ENCODE assay signal across 12 mouse cellular contexts in genomic region chr13:51734556-51734955, GRCm38 (mm10). TPM values are rescaled to one million over a fixed set of nuclear protein-coding genes. Genes with fewer than 3 reads are reported as not detected.
DNase-seq lines count a peak whose midpoint lies in the region; ATAC-seq lines count a peak whose summit lies in the region.
"Had no signal": no experiment of that assay in that cellular context is flagged by ENCODE, and none has a peak within 500 bp of the region (broad histone marks: within the 10 kb centered on the region; RNA-seq: fewer than 3 reads in every experiment).

No protein-coding gene starts in this region.

- H3K9ac ChIP-seq in liver, embryonic 11.5 days (ENCODE audit: low read depth, low read length) = no peak overlapping the region
- H3K9ac ChIP-seq in forebrain, embryonic 15.5 days (replicated peaks) = no peak overlapping the region
- no peak overlapping the region for H3K9ac ChIP-seq in hindbrain, embryonic 11.5 days (ENCODE audit: low read depth, low read length)
- H3K9ac ChIP-seq: lung, embryonic 14.5 days had no signal

- H3K27me3 ChIP-seq in liver, embryonic 11.5 days (replicated peaks; ENCODE audit: control insufficient read depth, insufficient read depth, low read length) = no peaks in the 10 kb centered on the region
- no peaks in the 10 kb centered on the region for H3K27me3 ChIP-seq in forebrain, embryonic 15.5 days
- H3K27me3 ChIP-seq in hindbrain, embryonic 11.5 days (ENCODE audit: control insufficient read depth, insufficient read depth, low read length) = no peaks in the 10 kb centered on the region

- no peak overlapping the region for H3K4me3 ChIP-seq in liver, embryonic 11.5 days (ENCODE audit: low read depth, low read length)
- H3K4me3 ChIP-seq in brown adipose tissue, adult 24 weeks (ENCODE audit: insufficient read depth, low read depth, low read length) = 0 out of 2 replicates have a peak overlapping the region, but pooled peaks have one; percentile 15
- no peak overlapping the region for H3K4me3 ChIP-seq in forebrain, embryonic 15.5 days
- no peak overlapping the region for H3K4me3 ChIP-seq in hindbrain, embryonic 11.5 days (ENCODE audit: low read depth, low read length)

- no peak for ATAC-seq in liver, embryonic 11.5 days (replicated peaks; ENCODE audit: low FRiP score)
- no peak for ATAC-seq in forebrain, embryonic 15.5 days (replicated peaks)
- ATAC-seq in hindbrain, embryonic 11.5 days (ENCODE audit: low FRiP score) = no peak
- ATAC-seq: hindbrain, postnatal 0 days had no signal

- no peak overlapping the region for H3K4me2 ChIP-seq in liver, embryonic 11.5 days
- H3K4me2 ChIP-seq in forebrain, embryonic 15.5 days (replicated peaks) = no peak overlapping the region
- H3K4me2 ChIP-seq in hindbrain, embryonic 11.5 days (replicated peaks; ENCODE audit: low read depth, low read length) = no peak overlapping the region
- H3K4me2 ChIP-seq: lung, embryonic 14.5 days had no signal

- H3K9me3 ChIP-seq in liver, embryonic 11.5 days (ENCODE audit: control insufficient read depth, low read length) = no peaks in the 10 kb centered on the region
- no peaks in the 10 kb centered on the region for H3K9me3 ChIP-seq in forebrain, embryonic 15.5 days
- H3K9me3 ChIP-seq in hindbrain, embryonic 11.5 days (ENCODE audit: control insufficient read depth, low read length) = no peaks in the 10 kb centered on the region

- no peak overlapping the region for H3K27ac ChIP-seq in liver, embryonic 11.5 days (ENCODE audit: low read depth, low read length)
- H3K27ac ChIP-seq in brown adipose tissue, adult 24 weeks (replicated peaks; ENCODE audit: low read depth, low read length) = peak overlapping the region; percentile 56; the same call in 1 of the 2 replicates
- no peak overlapping the region for H3K27ac ChIP-seq in forebrain, embryonic 15.5 days (replicated peaks)
- no peak overlapping the region for H3K27ac ChIP-seq in hindbrain, embryonic 11.5 days (ENCODE audit: low read depth, low read length)
- H3K27ac ChIP-seq: hindbrain, postnatal 0 days had no signal

- peak; percentile 26 for DNase-seq in liver
- DNase-seq in liver, embryonic 11.5 days (ENCODE audit: low spot score) = no peak
- DNase-seq in lung, postnatal 4 days = peak; percentile 51 to 68
- DNase-seq in spleen, postnatal 4 days (ENCODE audit: low spot score in 2 of 2) = peak; percentile 59 to 76
- no peak for DNase-seq in kidney, postnatal 4 days
- DNase-seq in hindbrain, embryonic 11.5 days (ENCODE audit: low spot score) = no peak
- DNase-seq: kidney, adult 8-10 months; lung, embryonic 14.5 days; right cerebral cortex, postnatal 25 days had no signal

- 66% methylated on average over 4 of the region's 4 CpGs for WGBS in liver, embryonic 11.5 days
- WGBS in forebrain, embryonic 15.5 days = 95% methylated on average over 4 of the region's 4 CpGs
- WGBS in hindbrain, embryonic 11.5 days = 91% methylated on average over 4 of the region's 4 CpGs

- peaks cover 58% of the 10 kb centered on the region for H3K4me1 ChIP-seq in liver, embryonic 11.5 days (replicated peaks; ENCODE audit: control insufficient read depth, insufficient read depth, low read length)
- no peaks in the 10 kb centered on the region for H3K4me1 ChIP-seq in brown adipose tissue, adult 24 weeks (ENCODE audit: control insufficient read depth, insufficient read depth, insufficient read length, low read length)
- peaks cover 22% of the 10 kb centered on the region for H3K4me1 ChIP-seq in forebrain, embryonic 15.5 days
- peaks cover 5% of the 10 kb centered on the region for H3K4me1 ChIP-seq in hindbrain, embryonic 11.5 days (replicated peaks; ENCODE audit: control insufficient read depth, insufficient read depth, low read length)

- no peaks in the 10 kb centered on the region for H3K36me3 ChIP-seq in liver, embryonic 11.5 days (ENCODE audit: control insufficient read depth, insufficient read depth, low read length)
- H3K36me3 ChIP-seq in forebrain, embryonic 15.5 days = no peaks in the 10 kb centered on the region
- no peaks in the 10 kb centered on the region for H3K36me3 ChIP-seq in hindbrain, embryonic 11.5 days (ENCODE audit: control insufficient read depth, insufficient read depth, low read length)

RNA-seq across cellular contexts. Expression of gene Sema4d, which starts 59.0 kb away (rescaled TPM):
- polyA plus RNA-seq in liver, embryonic 11.5 days (2014; fragmentation: Nextera tagmentation; extraction: Ambion mirVana) = 18.6 and 21.7 TPM in 2 replicates
- 1.0 and 1.3 TPM in 2 replicates for polyA plus RNA-seq in brown adipose tissue, adult 24 weeks (2012; ENCODE audit: insufficient read depth, insufficient read length, missing spikeins)
- 18.7 and 20.7 TPM in 2 replicates for polyA plus RNA-seq in forebrain, embryonic 15.5 days (2015; fragmentation: Nextera tagmentation; extraction: Ambion mirVana)
- 3.9 and 5.2 TPM in 2 replicates for polyA plus RNA-seq in hindbrain, embryonic 11.5 days (2014; fragmentation: Nextera tagmentation; extraction: Ambion mirVana)

Comparison
In these comparisons a context has a peak if more than half of its experiments do, and no peak if none do; other contexts are left out.
1. DNase-seq: peak in liver (single experiment), lung, postnatal 4 days (2 of 2) and spleen, postnatal 4 days (2 of 2); none in liver, embryonic 11.5 days (single experiment), kidney, postnatal 4 days (0 of 2) and hindbrain, embryonic 11.5 days (single experiment).